Mouse (Mus musculus) intestine, embryonic 16.5 days (tissue): ENCODE measurements around the gene Ppp1r11. TPM values are rescaled to one million over a fixed set of nuclear protein-coding genes. Genes with fewer than 3 reads are reported as not detected.
A peak's percentile ranks its signal among the peaks of the same experiment; 100 is the strongest.

ENCODE experiments used
- ATAC-seq: fragments of 200-750 bp; cut with Nextera tagmentation; 2 replicates; pipeline ENCODE4 v1.8.0; 2017; ENCODE audit warnings: moderate TSS enrichment, moderate library complexity
- H3K27ac ChIP-seq: fragments of 300-500 bp; sonication (generic); 2 replicates; pipeline ENCODE4 v1.5.1; 2014; ENCODE audit warnings: mild to moderate bottlenecking, low read length
- H3K27me3 ChIP-seq: fragments of 300-500 bp; sonication (generic); replicated peaks from 2 replicates; pipeline ENCODE4 v1.6.1; 2014; ENCODE audit warnings: low read length, control low read depth, mixed read lengths; ENCODE audit not compliant: control insufficient read depth, insufficient read depth
- H3K36me3 ChIP-seq: fragments of 300-500 bp; sonication (generic); 2 replicates; pipeline ENCODE4 v1.6.1; 2014; ENCODE audit warnings: low read length, control low read depth; ENCODE audit not compliant: control insufficient read depth, insufficient read depth
- H3K4me1 ChIP-seq: fragments of 300-500 bp; sonication (generic); 2 replicates; pipeline ENCODE4 v1.6.1; 2014; ENCODE audit warnings: low read length, control low read depth, mixed read lengths; ENCODE audit not compliant: control insufficient read depth, insufficient read depth
- H3K4me2 ChIP-seq: fragments of 300-500 bp; sonication (generic); 2 replicates; pipeline ENCODE4 v1.6.1; 2014; ENCODE audit warnings: low read depth, low read length, control low read depth
- H3K4me3 ChIP-seq: fragments of 300-500 bp; sonication (generic); 2 replicates; pipeline ENCODE4 v1.5.1; 2014; ENCODE audit warnings: mild to moderate bottlenecking, low read length
- H3K9ac ChIP-seq: fragments of 300-500 bp; sonication (generic); 2 replicates; pipeline ENCODE4 v1.6.1; 2014; ENCODE audit warnings: low read depth, low read length
- H3K9me3 ChIP-seq: fragments of 300-500 bp; sonication (generic); 2 replicates; pipeline ENCODE4 v1.6.1; 2016; ENCODE audit warnings: low read length, control low read depth; ENCODE audit not compliant: control insufficient read depth
- WGBS: fragments of 180-500 bp; shearing (Covaris S2); extraction: QIAGEN DNeasy Blood & Tissue Kit; methylation state at CpG from one replicate; pipeline ENCODE4 v1.1.7; 2014; 5-methylcytosine and 5-hydroxymethylcytosine counted together
- polyA plus RNA-seq: library from polyadenylated mRNA; unstranded; fragments of >200 nt; fragmentation: Nextera tagmentation; extraction: Ambion mirVana; gene quantifications from 2 replicates; pipeline ENCODE4 v1.2.1, GENCODE M21; 2015

Gene Ppp1r11
- polyA plus RNA-seq, 1 experiment from 2014 or later = 101 TPM

DNA sequence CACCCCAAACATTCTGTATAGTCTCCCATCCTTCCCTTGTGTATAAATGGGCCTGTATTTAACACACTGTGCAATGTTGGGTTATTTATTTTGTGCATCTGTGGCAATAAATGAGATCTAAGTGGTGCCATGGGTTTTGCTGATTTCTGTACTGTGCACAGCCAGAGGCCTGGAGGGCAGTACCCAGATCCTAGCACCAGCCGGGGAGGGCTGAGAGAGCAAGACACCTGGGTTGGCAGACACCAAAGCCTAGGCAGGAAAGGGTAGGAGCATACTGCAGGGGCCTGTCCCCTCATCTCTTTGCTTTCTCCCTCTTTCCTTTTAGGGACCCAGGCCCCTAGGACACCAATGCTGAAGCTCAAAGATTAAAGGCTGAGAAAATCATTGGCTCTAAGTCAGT, 3.3 kb downstream of the Ppp1r11 start:
- Histone ChIP-seq H3K9ac (no peak overlapping the region), H3K4me1 (peaks cover 7% of the 10 kb centered on the region), H3K27ac (no peak overlapping the region), H3K27me3 (peaks cover 5% of the 10 kb centered on the region), H3K9me3 (no peaks in the 10 kb centered on the region), H3K4me3 (no peak overlapping the region), H3K36me3 (no peaks in the 10 kb centered on the region), H3K4me2 (no peak overlapping the region)
- no peak for ATAC-seq
- 83% methylated on average over 1 of the region's 1 CpGs for WGBS

DNA sequence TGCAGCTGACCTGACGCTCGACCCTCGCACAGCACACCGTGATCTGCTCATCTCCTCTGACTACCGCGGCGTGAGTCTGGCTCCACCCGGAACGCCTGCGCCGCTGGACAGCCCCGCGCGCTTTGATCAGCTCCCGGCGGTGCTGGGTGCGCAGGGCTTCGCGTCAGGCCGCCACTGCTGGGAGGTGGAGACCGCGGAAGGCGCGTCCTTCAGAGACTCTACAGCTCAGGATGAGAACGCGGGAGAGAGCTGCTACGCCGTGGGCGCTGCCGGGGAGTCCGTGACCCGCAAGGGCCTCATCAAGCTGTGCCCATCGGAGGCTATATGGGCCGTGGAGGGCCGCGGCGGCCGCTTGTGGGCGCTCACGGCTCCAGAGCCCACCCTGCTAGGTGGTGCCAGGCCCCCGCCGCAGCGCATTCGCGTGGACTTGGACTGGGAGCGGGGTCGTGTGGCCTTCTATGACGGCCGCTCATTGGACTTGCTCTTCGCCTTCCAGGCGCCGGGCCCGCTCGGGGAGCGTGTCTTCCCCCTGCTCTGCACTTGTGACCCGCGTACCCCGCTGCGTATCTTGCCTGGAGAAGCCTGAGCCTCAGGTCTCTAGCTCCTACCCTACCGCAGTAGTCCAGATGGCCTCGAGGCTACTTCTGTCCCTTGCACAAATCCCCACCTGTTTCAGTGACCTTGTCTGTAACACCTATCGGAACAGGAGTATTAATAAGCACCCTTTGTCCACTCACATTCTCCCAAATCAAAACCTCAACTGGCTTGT, 4.3 kb downstream of the Ppp1r11 start:
- no peaks in the 10 kb centered on the region for H3K36me3 ChIP-seq
- peak overlapping the region; percentile 95 for H3K4me2 ChIP-seq
- ATAC-seq = peak; percentile 49
- 1% methylated on average over 62 of the region's 62 CpGs for WGBS
- H3K27me3 ChIP-seq = peaks cover 16% of the 10 kb centered on the region
- H3K27ac ChIP-seq = peak overlapping the region; percentile 29; the same call in 1 of the 2 replicates
- H3K4me3 ChIP-seq = peak overlapping the region; percentile 61
- H3K9ac ChIP-seq = peak overlapping the region; percentile 77
- H3K9me3 ChIP-seq = no peaks in the 10 kb centered on the region
- peaks cover 15% of the 10 kb centered on the region for H3K4me1 ChIP-seq

DNA sequence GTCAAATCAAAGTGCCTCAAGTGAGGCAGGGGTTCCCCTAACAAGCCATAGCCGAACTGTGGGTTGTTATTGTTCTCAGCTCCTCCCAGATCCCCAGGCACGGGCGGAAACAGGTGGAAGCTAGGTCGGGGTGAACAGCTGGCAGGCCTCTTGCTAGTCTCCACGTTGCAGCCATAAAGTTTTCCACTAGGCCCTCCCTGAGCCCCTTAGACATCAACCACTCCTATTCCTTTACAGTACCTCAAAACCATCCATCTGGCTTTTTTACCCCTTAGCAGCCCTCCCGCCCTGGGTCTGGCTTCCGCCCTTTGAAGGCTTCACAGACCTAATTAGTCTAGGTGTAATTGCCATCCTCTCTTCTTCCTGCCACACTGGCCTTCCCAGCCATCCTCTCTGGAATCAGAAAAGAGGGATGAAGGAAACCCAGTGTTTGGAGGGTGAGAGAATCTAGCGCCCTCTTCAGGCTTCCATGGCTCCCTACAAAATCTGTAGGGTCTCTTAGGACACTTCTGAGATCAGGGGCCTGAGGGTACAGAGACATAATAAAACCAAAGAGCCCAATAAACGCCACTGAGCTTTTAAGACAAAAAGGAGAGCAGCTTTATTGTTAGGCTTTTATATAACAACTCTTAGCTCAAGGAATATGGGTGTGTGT, 7.3 kb downstream of the Ppp1r11 start:
- Histone ChIP-seq H3K4me1 (peaks cover 8% of the 10 kb centered on the region), H3K36me3 (no peaks in the 10 kb centered on the region), H3K4me3 (no peak overlapping the region), H3K27ac (no peak overlapping the region), H3K9me3 (no peaks in the 10 kb centered on the region), H3K9ac (no peak overlapping the region), H3K27me3 (peaks cover 23% of the 10 kb centered on the region), H3K4me2 (no peak overlapping the region)
- 20% methylated on average over 9 of the region's 9 CpGs for WGBS
- ATAC-seq = no peak

DNA sequence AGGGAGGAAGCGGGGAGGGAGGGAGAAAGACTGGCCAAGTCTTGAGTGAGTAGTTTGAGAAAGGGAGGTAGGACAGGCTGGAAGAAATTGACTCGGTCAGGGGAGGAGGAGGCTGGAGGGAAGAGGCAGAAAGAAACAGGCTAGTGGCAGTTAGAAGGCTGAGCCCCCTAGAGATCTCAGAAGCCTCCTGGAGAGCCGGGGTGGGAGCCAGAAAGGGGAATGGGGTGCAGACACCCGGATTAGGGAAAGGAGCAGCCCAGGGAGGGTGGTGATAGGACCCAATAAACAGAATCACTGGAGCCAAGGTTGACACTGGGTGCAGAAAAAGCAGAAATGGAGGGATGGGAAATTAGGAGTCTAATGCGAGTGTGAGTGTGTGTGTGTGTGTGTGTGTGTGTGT, 7.8 kb downstream of the Ppp1r11 start:
- Histone ChIP-seq H3K4me2 (no peak overlapping the region), H3K4me1 (peaks cover 8% of the 10 kb centered on the region), H3K27ac (no peak overlapping the region), H3K4me3 (peak overlapping the region; percentile 51), H3K9ac (no peak overlapping the region), H3K9me3 (no peaks in the 10 kb centered on the region), H3K27me3 (peaks cover 23% of the 10 kb centered on the region), H3K36me3 (no peaks in the 10 kb centered on the region)
- ATAC-seq = no peak
- 25% methylated on average over 5 of the region's 5 CpGs for WGBS

DNA sequence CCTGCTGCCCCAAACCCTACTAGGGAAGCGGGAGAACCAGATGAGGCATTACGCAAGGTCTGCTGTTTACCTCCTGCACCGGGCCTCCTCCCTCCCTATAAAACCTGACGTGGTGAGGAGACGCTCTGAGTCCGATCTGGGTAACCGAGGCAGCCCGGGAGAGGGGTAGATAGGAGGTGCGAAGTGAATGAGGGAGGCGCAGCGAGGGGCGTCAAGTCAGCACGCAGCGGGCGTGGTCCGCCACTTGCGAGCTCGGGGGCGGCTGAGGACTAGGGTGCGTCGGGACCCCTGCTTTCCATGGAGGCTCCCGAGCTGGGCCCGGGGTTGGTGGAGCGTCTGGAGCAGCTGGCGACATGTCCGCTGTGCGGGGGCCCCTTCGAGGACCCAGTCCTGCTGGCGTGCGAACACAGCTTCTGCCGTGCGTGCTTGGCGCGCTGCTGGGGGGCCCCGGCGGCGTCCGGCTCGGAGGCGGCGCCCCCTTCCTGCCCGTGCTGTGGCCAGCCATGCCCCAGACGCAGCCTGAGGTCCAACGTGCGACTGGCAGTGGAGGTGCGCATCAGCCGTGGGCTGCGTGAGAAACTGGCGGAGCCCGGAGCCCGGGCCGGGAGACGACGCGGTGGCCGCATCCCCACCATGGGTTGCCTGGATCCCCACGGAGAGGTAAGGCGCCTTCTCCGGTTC, 8.6 kb downstream of the Ppp1r11 start, which contains the start of gene Rnf39:
Gene Rnf39 (plus strand): TSS at position 128 of the 681 bp plus-strand sequence.
- Histone ChIP-seq H3K27ac (peak within 1 kb of the TSS; percentile 9; the same call in 1 of the 2 replicates), H3K4me1 (peaks cover 8% of the 10 kb centered on the region), H3K9me3 (no peaks in the 10 kb centered on the region), H3K4me3 (peak within 1 kb of the TSS; percentile 51), H3K9ac (peak within 1 kb of the TSS; percentile 65), H3K36me3 (no peaks in the 10 kb centered on the region), H3K27me3 (peaks cover 23% of the 10 kb centered on the region), H3K4me2 (peak within 1 kb of the TSS; percentile 90)
- peak; percentile 55 for ATAC-seq
- WGBS = 1% methylated on average over 58 of the region's 59 CpGs

DNA sequence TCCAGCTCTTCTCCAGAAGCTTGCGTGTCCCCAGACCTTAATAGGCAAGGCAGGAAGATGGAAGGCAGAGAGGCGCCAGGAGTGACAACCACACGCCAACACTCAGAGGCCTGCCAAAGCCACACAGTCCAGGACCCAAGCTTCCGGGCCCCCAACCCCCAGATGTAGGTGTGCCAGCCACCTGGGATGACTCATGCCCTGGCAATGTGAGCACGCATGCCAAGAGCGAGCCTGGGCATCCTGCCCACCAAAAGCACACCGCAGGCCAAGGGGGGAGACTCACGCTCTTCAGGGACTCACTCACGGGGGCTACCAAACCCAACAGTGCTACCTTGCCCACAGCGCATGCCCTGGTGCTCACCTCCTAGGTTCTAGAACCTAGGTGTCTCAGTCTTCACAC, 9.2 kb downstream of the Ppp1r11 start:
- Histone ChIP-seq H3K9ac (peak overlapping the region; percentile 65; the same call in 1 of the 2 replicates), H3K4me2 (peak overlapping the region; percentile 90), H3K4me1 (peaks cover 8% of the 10 kb centered on the region), H3K27ac (no peak overlapping the region), H3K4me3 (peak overlapping the region; percentile 51), H3K27me3 (peaks cover 23% of the 10 kb centered on the region), H3K9me3 (no peaks in the 10 kb centered on the region), H3K36me3 (no peaks in the 10 kb centered on the region)
- WGBS = 46% methylated on average over 10 of the region's 10 CpGs
- 0 out of 2 replicates have a peak, but pooled peaks have one; percentile 9 for ATAC-seq

DNA sequence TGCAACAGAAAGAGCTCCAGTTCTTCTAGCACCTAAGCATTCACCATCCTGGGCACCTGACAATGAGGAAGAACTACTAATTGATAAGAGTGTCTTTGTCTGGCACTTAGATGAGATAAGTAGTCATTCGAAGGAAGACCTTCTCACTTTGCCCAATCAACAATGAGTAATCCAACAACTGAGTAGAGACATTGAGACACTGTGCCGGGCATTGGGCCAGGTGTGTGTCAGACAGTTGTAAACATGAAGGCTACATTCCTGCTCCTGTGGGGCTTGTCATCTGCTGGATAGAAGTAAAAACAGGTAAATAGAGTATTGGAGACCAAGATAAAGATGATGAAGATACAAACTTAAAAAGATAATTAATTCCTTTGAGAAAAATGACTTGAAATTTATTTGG, 13.5 kb downstream of the Ppp1r11 start:
- Histone ChIP-seq H3K4me1 (peaks cover 5% of the 10 kb centered on the region), H3K4me3 (no peak overlapping the region), H3K27ac (no peak overlapping the region), H3K36me3 (no peaks in the 10 kb centered on the region), H3K9ac (no peak overlapping the region), H3K27me3 (peaks cover 15% of the 10 kb centered on the region), H3K9me3 (no peaks in the 10 kb centered on the region), H3K4me2 (no peak overlapping the region)
- WGBS = 71% methylated on average over 2 of the region's 2 CpGs
- ATAC-seq = no peak

DNA sequence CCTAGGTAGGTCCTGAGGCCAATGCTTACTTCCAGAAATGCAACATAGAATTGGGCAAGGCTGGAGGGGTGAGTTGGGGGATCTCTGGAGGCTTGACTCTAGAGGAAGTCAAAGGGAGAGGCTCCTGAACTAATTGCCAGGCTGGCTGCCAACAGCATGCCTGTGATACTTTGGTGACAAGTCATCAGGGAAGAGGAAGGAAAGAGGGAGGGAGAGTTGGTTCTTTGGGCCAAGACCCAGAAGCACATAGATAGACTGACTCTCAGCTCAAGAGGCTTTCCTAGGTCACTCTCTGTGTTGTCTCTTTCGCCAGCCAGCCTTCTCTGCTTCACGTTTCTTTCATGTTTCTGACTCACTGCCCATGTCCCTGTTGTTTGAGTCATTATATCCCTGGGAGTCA, 19.7 kb downstream of the Ppp1r11 start:
- Histone ChIP-seq H3K27ac (no peak overlapping the region), H3K4me2 (no peak overlapping the region), H3K27me3 (no peaks in the 10 kb centered on the region), H3K4me1 (no peaks in the 10 kb centered on the region), H3K9me3 (no peaks in the 10 kb centered on the region), H3K36me3 (no peaks in the 10 kb centered on the region), H3K9ac (no peak overlapping the region), H3K4me3 (no peak overlapping the region)
- ATAC-seq = no peak
- WGBS = 67% methylated on average over 2 of the region's 2 CpGs

DNA sequence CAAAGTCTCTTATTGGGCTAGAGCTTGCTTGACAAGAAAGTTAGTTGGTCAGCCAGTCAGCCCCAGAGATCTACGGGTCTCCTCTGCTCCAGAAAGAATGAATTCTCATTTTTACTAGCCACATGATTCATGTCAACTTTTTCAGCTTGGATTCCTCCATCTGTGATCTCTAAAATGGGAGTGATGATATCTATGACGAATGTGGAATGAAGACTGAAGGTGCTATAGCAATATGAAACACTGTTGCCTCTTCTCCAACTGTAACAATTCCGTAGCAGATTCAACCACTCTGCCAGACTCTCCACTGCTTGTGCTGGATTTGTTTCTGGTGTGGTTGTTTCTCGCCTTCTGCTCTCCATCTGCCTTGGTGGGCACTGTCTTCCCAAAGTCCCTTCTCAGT, 20.4 kb downstream of the Ppp1r11 start:
- no peak overlapping the region for H3K27ac ChIP-seq
- no peaks in the 10 kb centered on the region for H3K9me3 ChIP-seq
- no peak for ATAC-seq
- H3K27me3 ChIP-seq = no peaks in the 10 kb centered on the region
- H3K4me2 ChIP-seq = no peak overlapping the region
- no peaks in the 10 kb centered on the region for H3K36me3 ChIP-seq
- no peaks in the 10 kb centered on the region for H3K4me1 ChIP-seq
- 80% methylated on average over 4 of the region's 4 CpGs for WGBS
- no peak overlapping the region for H3K9ac ChIP-seq
- no peak overlapping the region for H3K4me3 ChIP-seq
